Mouse (Mus musculus): ENCODE measurements around the gene Mafg.
"Not testable (repeated sequence)": the region's sequence is repeated elsewhere in the genome, so short reads cannot be mapped to it uniquely, and the experiment has no call there.

The Mafg gene

GRCm38 (mm10) chr11:120633520-120634343, at the start of gene Mafg:
TSS of gene Mafg (minus strand) at chr11:120633600.
- DNase-seq = peak; percentile 97

GRCm38 (mm10) chr11:120682683-120683082, 49.3 kb upstream of the Mafg start:
- no peak for DNase-seq

GRCm38 (mm10) chr11:120679909-120680308, 46.5 kb upstream of the Mafg start:
- DNase-seq = peak; percentile 75

- no peak for DNase-seq
Measured at GRCm38 (mm10) chr11:120676951-120677350, 43.6 kb upstream of the Mafg start.

GRCm38 (mm10) chr11:120675875-120676274, 42.5 kb upstream of the Mafg start:
- not testable (repeated sequence) for DNase-seq

- DNase-seq = no peak
Measured at GRCm38 (mm10) chr11:120673594-120674122, 40.3 kb upstream of the Mafg start.

- DNase-seq = peak; percentile 98
Measured at GRCm38 (mm10) chr11:120672687-120673593, 39.5 kb upstream of the Mafg start, which contains the start of gene Aspscr1. TSS of gene Aspscr1 (plus strand) at chr11:120672973.

GRCm38 (mm10) chr11:120666617-120667016, 33.2 kb upstream of the Mafg start:
- no peak for DNase-seq

GRCm38 (mm10) chr11:120665406-120665805, 32.0 kb upstream of the Mafg start:
- DNase-seq = peak; percentile 55

GRCm38 (mm10) chr11:120663714-120664113, 30.3 kb upstream of the Mafg start:
- DNase-seq = no peak

- no peak for DNase-seq
Measured at GRCm38 (mm10) chr11:120662759-120663158, 29.4 kb upstream of the Mafg start.

- DNase-seq = no peak
Measured at GRCm38 (mm10) chr11:120661076-120661460, 27.7 kb upstream of the Mafg start, which contains the start of gene Notum. TSS of gene Notum (minus strand) at chr11:120661175.

GRCm38 (mm10) chr11:120660301-120661075, 27.1 kb upstream of the Mafg start:
- DNase-seq = peak; percentile 58

GRCm38 (mm10) chr11:120659509-120660300, 26.3 kb upstream of the Mafg start:
- peak; percentile 21 for DNase-seq

GRCm38 (mm10) chr11:120658876-120659410, 25.5 kb upstream of the Mafg start:
- peak; percentile 87 for DNase-seq

- DNase-seq = peak; percentile 60
Measured at GRCm38 (mm10) chr11:120657301-120657700, 23.9 kb upstream of the Mafg start.

- peak; percentile 33 for DNase-seq
Measured at GRCm38 (mm10) chr11:120654741-120655140, 21.3 kb upstream of the Mafg start.

- no peak for DNase-seq
Measured at GRCm38 (mm10) chr11:120651872-120652271, 18.5 kb upstream of the Mafg start.

GRCm38 (mm10) chr11:120648001-120648476, 14.6 kb upstream of the Mafg start, which contains the start of gene Myadml2:
TSS of gene Myadml2 (minus strand) at chr11:120648158.
- no peak for DNase-seq

- no peak for DNase-seq
Measured at GRCm38 (mm10) chr11:120647047-120647830, 13.8 kb upstream of the Mafg start.

All from kidney, postnatal 14 days (tissue).